Mouse (Mus musculus) layer of hippocampus, adult 2 months (tissue): ENCODE measurements around the gene Gpr150. TPM values are rescaled to one million over a fixed set of nuclear protein-coding genes. Genes with fewer than 3 reads are reported as not detected.
A peak's percentile ranks its signal among the peaks of the same experiment; 100 is the strongest.

ENCODE experiments used
- DNase-seq, 2 experiments: peaks; one replicate each; pipeline ENCODE4 v3.0.0; 2022; ENCODE audit warnings: low spot score in 2 of 2
- H3K27ac ChIP-seq: fragments of 200-600 bp; 2 replicates; pipeline ENCODE4 v1.8.1; 2022
- H3K4me3 ChIP-seq: fragments of 200-600 bp; 2 replicates; pipeline ENCODE4 v1.8.1; 2022; ENCODE audit warnings: mild to moderate bottlenecking
- CTCF ChIP-seq: fragments of 200-600 bp; conservative IDR thresholded peaks from 2 replicates; pipeline ENCODE4 v1.8.1; 2022; ENCODE audit warnings: antibody characterized with exemption, mild to moderate bottlenecking, moderate library complexity
- long read RNA-seq, 2 experiments: library from polyadenylated mRNA; stranded (forward); transcript quantifications; one replicate each; pipeline ENCODE4 v2.0.0; 2021; ENCODE audit warnings: borderline mapping rate in 2 of 2
- total RNA-seq, 2 experiments: library from RNA; stranded (reverse); gene quantifications; 2 replicates each; pipeline ENCODE4 v1.2.3; 2021

Gpr150 gene
- 1 to 10 TPM; 1.6 to 2.2 TPM for total RNA-seq
- long read RNA-seq, experiment 1, partial matches to known transcripts: 0 of 2 reads
- long read RNA-seq, experiment 1, other reads (novel, unspliced or antisense): 1 of 2 reads
- long read RNA-seq, experiment 2, partial matches to known transcripts: 0 of 4 reads
- long read RNA-seq, experiment 2, other reads (novel, unspliced or antisense): 1 of 4 reads

DNA sequence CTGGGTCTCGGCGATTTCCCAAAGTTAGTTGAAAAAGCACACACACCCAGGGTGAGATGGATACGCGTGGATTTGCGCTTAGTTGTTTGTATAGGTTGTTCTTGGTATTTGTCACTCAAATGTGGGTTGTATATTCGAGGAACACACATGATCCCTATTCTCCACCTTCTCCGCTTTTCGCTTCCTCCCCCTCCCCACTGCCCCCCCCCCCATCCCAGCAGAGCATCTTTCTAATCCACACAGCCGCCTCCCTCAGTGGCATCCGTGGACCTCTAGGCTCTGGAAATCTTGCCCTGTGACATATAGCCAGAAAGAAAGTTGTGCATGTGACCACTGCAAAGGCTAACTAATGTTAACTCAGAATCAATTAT is at the start of gene Gpr150:
TSS of gene Gpr150 (minus strand) at position 101 of the 371 bp plus-strand sequence.
- no peak for DNase-seq
- Histone ChIP-seq H3K27ac (peak within 1 kb of the TSS; percentile 87), H3K4me3 (peak within 1 kb of the TSS; percentile 75)
- no peak for TF ChIP-seq CTCF

DNA sequence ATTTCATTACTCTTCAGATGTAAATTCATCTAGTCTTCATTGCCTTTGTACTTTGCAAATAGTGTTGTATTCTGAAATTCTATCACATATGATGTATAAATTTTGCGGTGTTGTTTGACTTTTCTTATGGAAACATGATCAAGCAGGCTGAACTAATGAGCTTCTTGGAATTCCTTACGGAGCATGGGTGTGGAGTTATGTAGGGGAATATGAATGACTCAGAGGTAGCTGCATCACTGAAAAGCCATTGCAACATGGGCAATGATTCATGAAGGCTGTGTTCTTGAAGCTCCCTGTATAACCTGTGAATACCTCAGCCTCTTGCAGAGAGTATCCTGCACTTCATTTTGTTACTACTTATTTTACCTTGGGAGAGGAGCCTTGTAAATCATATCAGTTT is 45.2 kb upstream of the Gpr150 start:
- Histone ChIP-seq H3K27ac (no peak overlapping the region), H3K4me3 (no peak overlapping the region)
- TF ChIP-seq CTCF: no peak
- DNase-seq: no peak

DNA sequence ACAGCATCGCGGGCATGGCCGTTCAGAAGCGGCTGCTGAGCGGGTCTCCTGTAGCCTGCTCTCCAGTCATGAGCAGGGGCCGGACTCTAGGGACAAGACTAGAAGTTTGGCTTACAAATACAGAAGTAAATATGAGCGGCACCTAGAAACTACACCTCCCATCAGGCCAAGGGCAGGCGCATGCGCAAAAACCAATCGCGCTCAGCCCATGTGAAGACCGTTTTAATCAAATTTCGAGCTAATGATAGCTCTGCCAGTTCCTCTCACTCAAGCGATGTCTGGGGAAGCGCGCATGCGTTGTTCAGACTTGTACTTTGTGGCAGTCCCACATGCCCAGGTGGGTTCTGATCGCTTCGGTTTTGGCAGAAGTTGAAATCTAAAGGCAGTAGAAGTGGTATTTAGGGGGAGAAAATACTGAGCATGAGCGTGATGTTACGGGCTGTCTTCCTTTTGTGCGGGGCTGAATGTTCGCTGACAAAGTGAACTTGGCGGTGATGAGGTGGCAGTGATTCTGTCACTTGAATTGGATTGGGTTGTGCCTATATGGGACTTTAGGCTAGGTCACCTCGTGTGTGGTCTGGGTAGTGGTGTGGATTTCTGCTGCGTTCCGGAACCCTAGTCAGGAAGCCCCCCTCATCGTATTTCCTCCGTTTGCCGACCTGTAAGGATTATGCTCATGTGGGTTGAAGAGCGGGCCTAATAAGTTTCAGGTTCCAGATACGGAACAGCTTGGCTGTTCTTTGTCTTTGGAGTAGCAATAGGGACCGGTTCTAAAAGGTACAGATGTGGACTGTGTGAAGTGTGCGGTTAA is 41.9 kb upstream of the Gpr150 start, which contains the start of the genes Arsk and Ttc37:
TSS of gene Arsk (minus strand) at position 168 of the 811 bp plus-strand sequence.
TSS of gene Ttc37 (plus strand) at position 242 of the 811 bp plus-strand sequence.
- DNase-seq: peak; percentile 93 to 96
- Histone ChIP-seq H3K27ac (peak within 1 kb of the TSS; percentile 90), H3K4me3 (peak within 1 kb of the TSS; percentile 67)
- no peak for TF ChIP-seq CTCF

DNA sequence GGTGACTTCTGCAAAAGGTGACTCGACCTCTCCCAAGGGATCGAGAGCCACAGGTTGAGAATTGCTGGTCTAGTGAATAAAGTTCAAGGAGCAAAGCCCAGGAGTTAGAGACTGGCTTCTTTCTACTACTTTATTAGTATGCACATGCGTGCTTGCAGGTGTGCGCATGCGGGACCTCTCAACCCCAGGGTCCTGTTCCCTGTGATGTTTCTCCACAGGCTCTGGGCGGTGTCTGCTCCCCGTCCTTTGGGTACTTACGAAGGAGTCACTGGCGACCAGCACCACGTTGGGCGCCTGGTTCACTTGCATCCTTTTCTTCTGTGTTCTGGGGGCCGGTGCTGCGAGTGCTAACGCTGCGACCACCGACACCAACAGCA is 41.3 kb upstream of the Gpr150 start:
- peak overlapping the region; percentile 90 for H3K27ac ChIP-seq
- TF ChIP-seq CTCF: no peak
- DNase-seq: no peak

DNA sequence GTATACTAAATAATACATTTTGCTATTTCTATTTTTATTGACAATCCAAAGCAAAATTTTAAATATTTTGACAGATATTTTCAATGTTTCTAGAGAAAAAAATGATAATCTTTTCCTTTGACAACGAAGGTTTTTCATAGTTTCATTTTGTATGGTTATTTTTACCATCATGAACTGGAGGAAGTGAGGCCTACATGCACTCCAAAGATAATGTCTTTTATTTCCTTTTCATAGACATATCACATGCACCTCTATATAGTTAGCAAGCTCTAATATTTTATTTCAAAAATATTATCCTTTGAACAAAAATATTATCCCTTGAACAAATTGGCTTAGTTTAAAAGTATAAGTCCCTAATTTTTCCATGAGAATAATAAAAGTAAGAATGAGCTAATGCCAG is 17.5 kb upstream of the Gpr150 start:
- Histone ChIP-seq H3K27ac (no peak overlapping the region), H3K4me3 (no peak overlapping the region)
- no peak for DNase-seq
- no peak for TF ChIP-seq CTCF

More for the DNA sequence above, 41.3 kb upstream of the Gpr150 start:
- peak overlapping the region; percentile 67 for H3K4me3 ChIP-seq

DNA sequence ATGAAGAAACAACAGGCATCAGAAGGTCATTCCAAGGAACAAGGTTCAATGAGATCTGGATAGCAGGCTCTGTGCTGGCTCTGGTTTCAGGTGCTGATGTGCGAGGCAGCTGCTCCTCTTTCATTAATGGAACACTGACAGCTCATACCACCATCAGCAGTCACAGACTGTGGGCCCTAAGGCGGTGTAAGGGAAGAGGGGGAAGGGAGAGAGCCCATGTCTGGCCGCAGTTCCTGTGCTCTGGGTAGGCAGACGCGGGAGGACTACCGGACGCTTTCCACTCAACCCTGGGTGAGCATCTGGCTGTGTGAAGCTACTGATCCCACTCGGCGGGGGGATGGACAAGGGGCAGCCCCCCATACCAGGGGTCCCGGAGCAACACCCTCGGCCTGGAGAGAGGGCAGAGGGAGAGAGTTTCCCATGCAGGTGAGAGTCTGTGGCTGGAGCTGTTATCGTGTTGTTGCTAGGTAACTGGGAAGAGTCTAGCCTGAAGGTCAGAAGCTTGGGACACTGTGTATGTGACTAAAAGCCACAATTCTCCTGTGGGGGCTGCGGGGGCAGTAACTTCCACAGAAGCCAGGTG is 7.7 kb upstream of the Gpr150 start:
- Histone ChIP-seq H3K4me3 (no peak overlapping the region), H3K27ac (no peak overlapping the region)
- TF ChIP-seq CTCF: no peak
- no peak for DNase-seq

DNA sequence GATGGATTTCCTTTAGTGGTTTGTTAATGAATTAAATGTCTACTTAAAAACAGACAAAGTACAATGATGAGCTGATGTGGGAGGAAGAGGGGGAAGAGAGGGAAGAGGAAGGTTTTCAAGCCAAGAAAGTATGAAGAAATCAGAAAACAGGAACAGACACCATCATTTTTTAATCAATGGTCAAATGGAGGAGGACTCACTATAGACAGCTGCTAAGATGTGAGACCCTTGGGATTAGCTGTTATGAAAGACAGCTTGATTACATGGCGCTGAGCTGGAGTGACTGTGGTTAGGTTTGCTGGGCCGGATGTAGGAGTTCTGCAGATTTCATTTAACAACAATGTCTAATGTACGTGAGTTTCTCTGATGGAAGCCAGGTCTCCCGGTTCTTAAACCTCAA is 6.8 kb upstream of the Gpr150 start:
- DNase-seq: no peak
- TF ChIP-seq CTCF: no peak
- H3K27ac ChIP-seq: no peak overlapping the region
- no peak overlapping the region for H3K4me3 ChIP-seq

DNA sequence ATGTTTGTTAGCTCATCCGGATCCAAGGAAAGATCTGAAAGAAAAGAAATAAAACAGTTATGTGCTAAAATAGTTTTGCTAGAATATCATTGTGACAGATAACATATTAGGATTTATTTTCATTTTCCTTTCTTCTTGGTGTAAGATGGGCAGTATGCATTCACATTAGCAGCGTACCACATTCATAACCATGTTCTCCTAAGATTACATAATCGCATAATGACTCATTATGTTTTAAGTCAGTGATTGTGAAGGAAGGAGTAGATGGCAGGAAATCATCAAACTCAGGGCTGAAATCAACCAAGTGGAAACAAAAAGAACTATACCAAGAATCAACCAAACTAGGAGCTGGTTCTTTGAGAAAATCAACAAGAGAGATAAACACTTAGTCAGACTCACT is 5.8 kb upstream of the Gpr150 start:
- Histone ChIP-seq H3K4me3 (no peak overlapping the region), H3K27ac (no peak overlapping the region)
- TF ChIP-seq CTCF: no peak
- no peak for DNase-seq

DNA sequence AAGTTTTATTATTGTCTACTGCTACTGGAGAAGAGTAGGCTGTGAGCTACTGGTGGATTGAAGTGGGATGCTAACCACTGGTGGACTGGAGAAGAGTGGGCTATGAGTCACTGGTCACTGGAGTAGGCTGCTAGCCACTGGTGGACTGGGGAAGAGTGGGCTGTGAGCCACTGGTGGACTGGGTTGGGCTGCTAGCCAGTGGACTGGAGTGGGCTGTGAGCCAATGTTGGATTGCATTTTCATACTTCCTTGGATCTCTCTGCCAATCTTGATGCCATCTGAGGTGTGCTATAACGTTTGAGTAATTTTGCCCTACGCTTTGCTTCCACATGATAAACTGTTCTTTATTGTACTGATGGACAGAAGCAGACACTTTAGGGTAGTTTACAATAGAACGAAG is 5.3 kb upstream of the Gpr150 start:
- no peak overlapping the region for H3K4me3 ChIP-seq
- DNase-seq: no peak
- TF ChIP-seq CTCF: no peak
- H3K27ac ChIP-seq: no peak overlapping the region

DNA sequence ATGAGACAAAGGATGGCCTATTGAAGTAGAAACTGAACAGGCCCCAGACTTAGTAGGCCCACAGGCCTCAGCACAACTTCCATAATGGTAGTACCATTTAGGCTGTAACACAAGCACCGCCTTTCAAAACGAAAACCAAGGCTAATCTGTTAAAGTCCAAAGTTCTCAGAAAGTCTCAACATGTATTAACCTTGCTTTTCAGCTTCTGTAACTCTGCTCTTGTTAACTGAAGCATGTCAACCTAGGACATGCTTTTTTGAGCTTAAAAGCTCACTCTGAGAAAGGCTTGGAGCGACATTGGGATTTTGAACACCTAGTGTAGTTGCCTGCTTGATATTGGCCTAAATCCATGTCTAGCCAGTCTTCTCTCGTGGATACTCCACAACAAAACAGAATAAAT is 2.8 kb upstream of the Gpr150 start:
- Histone ChIP-seq H3K27ac (no peak overlapping the region), H3K4me3 (no peak overlapping the region)
- TF ChIP-seq CTCF: no peak
- no peak for DNase-seq

DNA sequence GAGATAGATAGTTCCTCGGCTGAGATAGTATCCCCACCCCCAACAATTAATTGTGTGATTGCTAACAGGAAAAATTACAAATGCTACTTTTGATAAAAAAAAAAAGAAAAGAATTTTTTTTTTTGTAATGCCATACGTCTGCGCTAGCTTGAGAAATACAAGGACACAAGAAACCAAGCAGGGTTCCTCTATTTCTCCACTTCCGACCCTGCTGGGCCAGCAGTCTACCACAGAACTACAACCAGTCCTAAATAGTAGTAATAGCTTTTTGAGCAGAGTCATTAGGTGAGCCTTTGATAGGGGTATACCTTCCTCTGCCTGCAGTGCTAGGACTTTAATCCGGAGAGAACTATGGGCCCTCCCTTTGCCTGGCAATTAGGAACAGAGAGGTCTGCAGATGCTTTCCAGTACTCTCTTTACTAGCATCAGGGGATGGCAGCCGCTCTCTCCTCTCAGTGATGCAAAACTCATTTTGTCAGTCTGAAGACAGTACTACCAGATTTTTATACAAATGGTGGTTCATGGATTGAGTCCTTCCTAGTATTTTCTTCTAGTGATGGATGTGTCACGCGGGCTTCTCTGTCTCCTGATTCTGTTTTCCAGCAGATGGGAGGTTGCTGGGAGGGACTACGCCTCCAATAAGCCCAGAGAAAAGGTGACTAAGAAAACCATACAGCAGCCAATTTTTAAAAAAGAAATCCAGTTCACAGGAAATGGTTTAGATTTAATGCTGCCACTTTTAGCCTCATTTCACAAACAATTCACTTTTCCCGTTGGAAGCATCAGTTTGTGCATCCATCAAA is 672 bp upstream of the Gpr150 start:
- Histone ChIP-seq H3K27ac (no peak overlapping the region), H3K4me3 (no peak overlapping the region; the same call in 1 of the 2 replicates)
- DNase-seq: peak; percentile 15 to 42
- TF ChIP-seq CTCF: no peak

DNA sequence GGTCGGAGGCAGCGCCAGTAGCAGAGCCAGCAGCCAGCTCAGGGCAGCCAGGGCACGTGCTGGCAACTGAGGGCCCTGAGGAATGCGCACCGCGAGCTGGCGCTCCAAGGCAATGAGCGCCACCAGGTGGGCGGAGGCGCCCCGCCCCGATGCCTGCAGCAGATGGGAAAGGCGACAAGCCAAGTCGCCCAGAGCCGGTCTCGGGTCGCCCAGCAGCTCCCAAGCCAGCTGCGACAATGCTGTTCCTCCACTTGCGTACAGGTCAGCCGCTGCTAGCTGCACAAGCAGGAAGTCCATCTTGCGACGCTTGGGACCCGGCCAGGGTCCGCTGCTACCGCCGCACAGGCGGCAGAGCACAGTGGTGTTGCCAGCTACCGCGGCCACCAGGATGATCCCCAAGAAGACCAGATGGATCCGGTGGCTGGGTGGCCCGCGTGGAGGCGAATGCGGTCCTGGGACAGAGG is 503 bp downstream of the Gpr150 start:
- peak overlapping the region; percentile 87 for H3K27ac ChIP-seq
- DNase-seq: peak; percentile 40 to 61
- TF ChIP-seq CTCF: peak; percentile 63

More for the DNA sequence above, 503 bp downstream of the Gpr150 start:
- H3K4me3 ChIP-seq: peak overlapping the region; percentile 75
